Mouse (Mus musculus) right cerebral cortex, adult 2 months (tissue): Measurements from ENCODE around the gene G430095P16Rik.

Experiments used
- DNase-seq, 2 experiments: peaks; one replicate each; pipeline ENCODE4 v3.0.0; 2021 to 2022; ENCODE audit warnings: low spot score in 2 of 2

G430095P16Rik gene

GRCm38 (mm10) chr8:84722850-84723570 lies at the start of gene G430095P16Rik:
G430095P16Rik (plus strand) TSS chr8:84723007.
- DNase-seq = peak; percentile 69 to 78

DNA sequence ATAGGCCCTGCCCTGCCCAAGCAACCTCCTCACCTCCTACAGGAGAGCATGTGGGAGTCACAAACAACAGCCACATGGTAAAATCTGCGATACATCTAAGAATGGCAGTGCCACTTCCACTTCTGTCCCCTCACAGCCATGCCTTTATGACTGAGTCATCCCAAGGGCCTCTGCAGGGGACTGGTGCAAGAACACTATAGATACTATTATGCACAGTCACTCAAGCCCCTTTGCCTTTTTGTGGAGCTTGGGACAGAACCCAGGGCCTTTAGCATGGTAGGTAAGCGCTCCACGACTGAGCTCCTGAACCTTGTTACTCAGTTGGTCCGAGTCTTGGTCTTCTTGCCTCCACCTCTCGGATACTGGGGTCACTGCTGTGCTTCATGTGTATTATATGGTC lies 45.5 kb upstream of the G430095P16Rik start:
- DNase-seq = no peak

GRCm38 (mm10) chr8:84681476-84681875 lies 41.3 kb upstream of the G430095P16Rik start:
- DNase-seq = no peak

GRCm38 (mm10) chr8:84682257-84682656 lies 40.5 kb upstream of the G430095P16Rik start:
- no peak for DNase-seq

DNA sequence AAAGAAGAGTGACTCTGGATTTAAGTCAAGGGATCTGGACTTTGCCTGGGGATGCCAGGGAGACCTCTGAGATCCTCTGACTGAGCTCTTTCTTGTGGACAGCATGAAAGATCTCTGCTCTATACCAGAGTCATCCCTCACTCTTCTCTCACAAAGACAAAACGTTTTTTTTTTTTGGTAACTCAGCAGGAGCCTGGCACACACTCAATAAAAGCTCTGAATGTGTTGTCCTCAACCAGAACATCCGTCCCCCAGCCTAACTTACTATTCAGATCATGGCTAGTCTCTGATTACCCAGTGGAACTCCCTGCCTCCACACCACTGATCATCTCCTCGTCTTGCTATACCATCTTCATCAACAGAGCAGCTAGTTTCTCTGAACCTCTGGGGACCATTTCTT lies 38.3 kb upstream of the G430095P16Rik start:
- no peak for DNase-seq

DNA sequence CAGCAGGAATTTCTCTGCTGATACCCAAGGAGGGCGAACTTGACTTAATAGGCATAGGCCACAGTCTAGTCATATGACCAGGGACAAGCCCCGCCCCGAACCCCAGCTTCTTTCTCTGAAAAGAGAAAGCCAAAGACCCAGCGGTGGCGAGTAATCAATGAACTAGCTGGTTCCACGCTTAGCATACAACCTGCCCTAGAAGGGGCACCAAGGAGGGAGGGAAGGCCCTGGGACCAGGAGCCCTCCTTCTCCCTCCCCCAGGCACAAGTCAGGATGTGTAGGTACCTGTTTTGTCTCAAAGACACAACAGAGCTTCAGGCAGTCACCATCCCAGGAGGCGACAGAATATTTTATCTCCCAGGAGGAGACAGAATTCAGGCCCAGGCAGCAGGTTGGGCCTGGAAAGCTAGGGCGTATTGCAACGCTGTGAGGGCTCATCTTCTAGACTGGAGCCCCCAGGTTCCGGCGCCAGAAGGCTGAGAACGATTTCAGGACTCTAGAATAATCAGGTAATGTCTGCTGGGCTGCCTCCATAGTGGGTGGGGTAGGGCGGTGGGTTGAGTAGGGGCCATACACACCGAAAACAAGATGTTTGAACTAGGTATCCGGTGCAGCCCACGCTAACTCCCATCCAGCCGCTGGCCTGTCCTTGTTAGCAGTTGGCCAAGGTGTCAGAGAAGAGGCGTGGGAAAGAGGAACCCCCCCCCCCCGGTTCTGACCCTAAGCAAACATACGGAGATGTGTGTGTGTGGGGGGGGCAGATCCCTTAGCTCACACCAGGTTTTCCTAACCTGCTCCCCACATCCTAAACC lies 36.4 kb upstream of the G430095P16Rik start, which contains the start of gene Trmt1:
Gene Trmt1 (plus strand): TSS at position 117 of the 812 bp plus-strand sequence.
- no peak for DNase-seq

DNA sequence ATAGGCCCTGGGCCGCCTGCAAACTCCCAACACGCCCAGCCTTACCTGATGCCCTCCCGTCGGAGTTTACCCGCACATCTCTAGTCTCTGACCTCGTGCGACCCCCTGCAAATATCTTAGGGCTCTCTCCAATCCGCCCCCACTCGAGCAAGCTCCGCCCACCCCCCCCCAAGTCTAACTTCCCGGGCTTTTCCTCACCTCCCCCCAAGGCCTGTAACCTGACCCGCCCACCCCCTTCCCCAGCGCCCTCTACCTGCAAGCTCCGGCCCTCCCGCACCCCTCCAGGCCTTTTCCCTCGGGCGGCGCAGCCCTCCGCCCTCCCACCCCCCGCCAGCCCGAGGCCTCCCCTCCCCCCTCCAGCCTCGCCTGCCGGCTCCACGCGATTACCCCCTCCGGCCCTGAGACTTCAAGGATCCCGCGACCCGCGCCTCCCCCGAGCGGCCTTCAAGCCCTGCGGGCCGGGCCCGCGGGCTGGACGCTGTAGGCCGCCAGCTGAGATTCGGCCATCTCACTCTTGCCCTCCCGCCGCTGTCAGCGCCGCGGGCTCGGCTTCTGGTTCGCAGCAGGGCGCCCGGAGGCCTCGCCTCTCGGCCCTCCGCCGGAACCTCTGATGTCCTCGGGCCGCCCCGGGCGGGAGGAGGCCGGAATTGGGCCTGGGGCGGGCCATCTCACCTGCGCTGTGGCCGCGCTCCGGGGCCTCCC lies 35.7 kb upstream of the G430095P16Rik start:
- DNase-seq = no peak

DNA sequence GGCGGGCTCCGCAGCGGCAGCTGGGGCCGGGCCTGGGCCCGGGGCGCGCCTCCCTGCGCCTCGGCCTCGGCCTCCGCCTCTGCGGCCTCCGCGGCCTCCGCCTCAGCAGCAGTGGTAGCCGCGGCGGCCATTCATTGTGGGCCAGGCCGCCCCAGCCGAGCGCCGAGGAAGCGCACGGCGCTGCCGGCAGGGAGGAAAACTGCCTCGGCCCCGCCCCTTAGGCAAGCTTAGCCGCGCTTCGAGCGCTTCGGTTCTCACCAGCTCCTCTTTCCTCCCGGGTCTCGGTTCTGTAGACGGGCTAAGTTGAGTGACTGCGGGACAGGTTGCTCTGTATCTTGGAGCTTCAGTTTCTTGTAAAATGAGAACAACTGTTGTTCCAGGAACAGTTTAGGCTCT lies 35.1 kb upstream of the G430095P16Rik start, which contains the start of gene Nacc1:
Gene Nacc1 (minus strand): TSS at position 158 of the 396 bp plus-strand sequence.
- peak; percentile 80 to 87 for DNase-seq

- peak; percentile 97 for DNase-seq
These were observed 33.5 kb upstream of the G430095P16Rik start for GRCm38 (mm10) chr8:84689091-84689915.

DNA sequence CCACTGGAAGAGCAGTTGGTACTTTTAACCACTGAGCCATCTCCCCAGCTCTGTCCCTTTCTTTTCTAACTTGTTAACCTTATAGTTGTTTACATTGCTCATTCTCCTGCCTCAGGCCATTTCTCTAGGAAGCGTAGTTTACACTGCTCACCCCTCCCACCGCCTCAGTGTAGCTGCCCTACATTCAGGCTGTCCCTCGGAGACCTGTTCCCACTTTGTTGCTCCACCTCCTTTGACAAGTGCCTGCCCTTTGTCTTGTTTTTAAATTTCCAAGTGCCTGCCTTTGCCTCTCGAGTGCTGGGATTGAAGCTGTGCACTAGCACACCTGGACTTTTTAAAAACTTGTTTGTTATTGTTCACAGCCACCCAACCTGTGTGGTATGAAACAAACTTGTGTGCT lies 29.5 kb upstream of the G430095P16Rik start:
- DNase-seq = no peak

- no peak for DNase-seq
These were observed 27.7 kb upstream of the G430095P16Rik start for GRCm38 (mm10) chr8:84695140-84695539.

GRCm38 (mm10) chr8:84697166-84698130 lies 25.4 kb upstream of the G430095P16Rik start:
- DNase-seq = no peak

DNA sequence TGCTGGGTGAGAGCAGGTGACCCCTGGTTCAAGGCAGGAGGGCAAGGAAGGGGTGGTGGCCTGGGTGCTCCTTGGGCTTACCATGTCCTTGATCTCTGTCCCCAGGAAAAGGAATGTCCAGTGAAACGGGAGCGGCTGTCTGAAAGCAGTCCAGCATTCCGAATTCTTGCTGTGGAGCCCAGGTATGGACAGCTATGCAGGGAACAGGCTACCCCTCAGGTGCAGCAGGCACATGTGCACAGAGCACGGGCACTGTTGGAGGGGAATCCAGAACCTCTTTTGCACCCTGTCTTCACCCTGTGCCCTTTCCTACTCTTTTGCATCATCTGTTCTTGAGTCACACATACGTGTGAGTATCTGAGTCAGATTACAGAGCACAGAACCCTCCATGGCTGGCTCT lies 24.5 kb upstream of the G430095P16Rik start:
- no peak for DNase-seq

GRCm38 (mm10) chr8:84698929-84699401 lies 23.8 kb upstream of the G430095P16Rik start:
- DNase-seq = no peak

DNA sequence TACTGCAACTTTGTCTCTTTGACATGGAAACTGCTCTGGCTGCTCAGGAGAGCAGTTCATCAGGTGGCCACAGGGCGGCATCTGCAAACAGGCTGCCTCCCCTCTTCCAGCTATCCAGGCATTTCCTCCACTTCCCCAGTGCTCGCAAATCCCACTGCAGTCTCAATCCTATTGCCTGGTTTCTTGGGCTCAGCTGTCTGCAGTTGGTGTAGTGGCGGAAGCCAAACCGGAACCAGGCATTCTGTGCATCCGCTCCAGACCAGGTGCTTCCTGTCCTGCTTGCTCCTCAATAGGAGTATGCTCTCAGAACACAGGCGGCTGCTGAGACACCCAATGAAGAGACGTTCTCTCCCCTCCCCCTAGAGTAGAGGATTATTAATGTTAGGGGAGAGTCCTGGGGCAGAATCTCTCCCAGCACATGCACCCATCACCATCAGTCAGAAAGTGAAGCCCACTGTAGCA lies 22.9 kb upstream of the G430095P16Rik start:
- DNase-seq = peak in 1 of 2 experiments; percentile 64

DNA sequence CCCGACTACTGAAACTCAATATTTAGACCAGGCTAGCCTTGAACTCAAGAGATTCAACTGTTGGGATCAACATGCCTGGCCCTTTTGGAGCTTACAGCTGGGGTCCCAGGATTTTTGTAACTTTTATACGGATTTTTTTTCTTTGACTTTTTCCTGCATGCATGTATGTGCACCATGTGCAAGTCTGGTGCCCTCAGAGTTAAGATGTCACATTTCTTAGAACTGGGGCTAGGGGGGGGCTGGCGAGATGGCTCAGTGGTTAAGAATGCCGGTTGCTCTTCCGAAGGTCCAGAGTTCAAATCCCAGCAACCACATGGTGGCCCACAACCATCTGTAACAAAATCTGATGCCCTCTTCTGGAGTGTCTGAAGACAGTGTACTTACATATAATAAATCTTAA lies 22.3 kb upstream of the G430095P16Rik start:
- no peak for DNase-seq

- DNase-seq = no peak
These were observed 21.6 kb upstream of the G430095P16Rik start, which contains the start of gene Lyl1 for GRCm38 (mm10) chr8:84700941-84701911. Lyl1 (plus strand) TSS chr8:84701457.

DNA sequence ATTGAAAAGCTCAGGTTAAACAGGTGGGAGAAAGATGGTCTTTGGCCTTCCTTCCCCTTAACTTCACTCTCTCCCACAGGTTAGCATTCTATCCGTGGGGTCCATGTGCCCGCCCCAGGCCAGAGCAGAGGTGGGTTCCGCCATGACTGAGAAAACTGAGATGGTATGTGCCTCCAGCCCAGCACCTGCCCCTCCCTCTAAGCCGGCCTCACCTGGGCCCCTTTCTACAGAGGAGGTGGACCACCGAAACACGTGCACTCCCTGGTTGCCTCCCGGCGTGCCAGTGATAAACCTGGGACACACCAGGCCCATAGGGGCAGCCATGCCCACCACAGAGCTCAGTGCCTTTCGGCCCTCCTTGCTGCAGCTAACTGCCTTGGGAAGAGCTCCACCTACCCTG lies 20.2 kb upstream of the G430095P16Rik start:
- no peak for DNase-seq
